Mouse (Mus musculus) olfactory bulb, adult 2 months (tissue): ENCODE results near the gene Tagap.

ENCODE experiments used
- CTCF ChIP-seq: fragments of 200-500 bp; IDR thresholded peaks from 2 replicates; pipeline ENCODE4 v1.5.1; 2012; ENCODE audit warnings: low read depth, mild to moderate bottlenecking, low read length, moderate library complexity; ENCODE audit not compliant: insufficient read depth
- POLR2A ChIP-seq: fragments of 200-500 bp; IDR thresholded peaks from 2 replicates; pipeline ENCODE4 v1.6.1; 2012; ENCODE audit warnings: mild to moderate bottlenecking, low read depth, low read length, moderate library complexity; ENCODE audit not compliant: insufficient read depth

- no peak for TF ChIP-seq CTCF
- TF ChIP-seq POLR2A = no peak
Observed at GRCm38 (mm10) chr17:7879529-7879928, 46.3 kb upstream of the Tagap start.
